Mouse (Mus musculus): ENCODE measurements at regions not wholly inside any gene's neighbourhood (a gene's known extent, or its start where the extent isn't known, plus 50 kb on each side); places are given as distances from the start of the nearest gene placed in this dataset.

- DNase-seq, result no peak
Measured at GRCm38 (mm10) chr7:98768460-98768859, 65.6 kb downstream of the Thap12 start.

GRCm38 (mm10) chr7:98769111-98769734, 65.7 kb upstream of the Wnt11 start:
- DNase-seq, result no peak

GRCm38 (mm10) chr7:98770257-98770890, 64.5 kb upstream of the Wnt11 start:
- DNase-seq, result peak; percentile 24 to 32

GRCm38 (mm10) chr7:98771134-98771775, 63.7 kb upstream of the Wnt11 start:
- DNase-seq, result no peak

GRCm38 (mm10) chr7:98774597-98774996, 60.3 kb upstream of the Wnt11 start:
- DNase-seq, result no peak

GRCm38 (mm10) chr7:98775031-98775430, 59.9 kb upstream of the Wnt11 start:
- DNase-seq, result no peak

GRCm38 (mm10) chr7:98777304-98777849, 57.5 kb upstream of the Wnt11 start:
- no peak for DNase-seq

- DNase-seq, result peak; percentile 65 to 69
Measured at GRCm38 (mm10) chr7:98778929-98779328, 56.0 kb upstream of the Wnt11 start.

- no peak for DNase-seq
Measured at GRCm38 (mm10) chr7:98783521-98783920, 51.4 kb upstream of the Wnt11 start.

- no peak for DNase-seq
Measured at GRCm38 (mm10) chr7:98783954-98784353, 51.0 kb upstream of the Wnt11 start.

- DNase-seq, result no peak
Measured at GRCm38 (mm10) chr7:98784369-98784931, 50.5 kb upstream of the Wnt11 start.

All from thymus, postnatal 36 days (tissue).